Mouse (Mus musculus) pancreas, adult 10 weeks (tissue): ENCODE data around the gene Kif17. TPM values are rescaled to one million over a fixed set of nuclear protein-coding genes. Genes with fewer than 3 reads are reported as not detected.

Experiments used
- polyA plus RNA-seq: library from polyadenylated mRNA; stranded (reverse); fragments of 350-450 nt; fragmentation: Illumina TruSeq; extraction: RNeasy Lipid Tissue Mini Kit (QIAGEN cat#74804); gene quantifications from one replicate; pipeline ENCODE4 v1.2.3, GENCODE M21; 2015; ENCODE audit warnings: low read depth, low replicate concordance; ENCODE audit not compliant: insufficient read depth

Kif17 gene
- polyA plus RNA-seq, result not detected

GRCm38 (mm10) chr4:138250088-138250960 is at the start of gene Kif17, which contains the start of gene Sh2d5:
Kif17 (plus strand) TSS chr4:138250435.
Sh2d5 (plus strand) TSS chr4:138250403.

GRCm38 (mm10) chr4:138216200-138216890 is 33.9 kb upstream of the Kif17 start, which contains the start of gene Hp1bp3:
Hp1bp3 (plus strand) TSS chr4:138216296.

GRCm38 (mm10) chr4:138304340-138305104 is 54.3 kb downstream of the Kif17 start, which contains the start of gene Ddost:
Ddost (plus strand) TSS chr4:138304730.

GRCm38 (mm10) chr4:138326077-138326695 is 76.0 kb downstream of the Kif17 start, which contains the start of gene Pink1:
Pink1 (minus strand) TSS chr4:138326307.

Other genes starting within 250 kb of the Kif17 start
- gene Hp1bp3, start 34.1 kb upstream of the Kif17 start, polyA plus RNA-seq, result 32.4 TPM
- gene Sh2d5, start within 50 bp of the Kif17 start, polyA plus RNA-seq, result 0.52 TPM
- gene Ddost, start 54.3 kb downstream of the Kif17 start, polyA plus RNA-seq, result 51.1 TPM
- 26.8 TPM for gene Pink1, start 75.9 kb downstream of the Kif17 start, polyA plus RNA-seq
- gene Cda, start 117.6 kb downstream of the Kif17 start, polyA plus RNA-seq, result 3.3 TPM
- gene Fam43b, start 146.1 kb downstream of the Kif17 start, polyA plus RNA-seq, result not detected
- gene Mul1, start 184.2 kb downstream of the Kif17 start, polyA plus RNA-seq, result 4.3 TPM
- 11.2 TPM for gene Camk2n1, start 203.9 kb downstream of the Kif17 start, polyA plus RNA-seq